Mouse (Mus musculus) ovary, postnatal 14 days (tissue): Measurements from ENCODE around the gene Mgat4c.
"Not testable (repeated sequence)": the region's sequence is repeated elsewhere in the genome, so short reads cannot be mapped to it uniquely, and the experiment has no call there.

Experiments
- DNase-seq: peaks from one replicate; pipeline ENCODE4 v3.0.0; 2022; ENCODE audit warnings: low spot score

The Mgat4c gene

GRCm38 (mm10) chr10:102154865-102155264 lies 473.6 kb downstream of the Mgat4c start:
- DNase-seq = no peak

DNA sequence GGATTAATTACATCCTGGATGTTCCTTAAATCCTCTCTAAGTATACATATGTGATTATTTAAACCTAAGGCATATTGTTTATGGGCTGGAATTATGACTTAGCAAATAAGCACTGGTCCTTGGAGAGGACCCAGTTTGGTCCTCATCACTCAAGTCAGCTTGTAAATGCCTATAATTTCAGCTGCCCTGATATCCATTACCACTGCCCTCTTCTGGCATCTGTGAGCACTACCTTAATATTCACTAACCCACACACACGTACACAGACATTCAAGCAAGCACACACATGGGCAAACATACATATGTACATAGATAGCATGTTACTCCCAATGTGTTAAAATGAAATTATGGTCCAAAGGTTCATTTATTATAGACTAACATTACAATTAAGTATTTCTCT lies 474.6 kb downstream of the Mgat4c start:
- no peak for DNase-seq

GRCm38 (mm10) chr10:102158809-102159208 lies 477.5 kb downstream of the Mgat4c start:
- no peak for DNase-seq

DNA sequence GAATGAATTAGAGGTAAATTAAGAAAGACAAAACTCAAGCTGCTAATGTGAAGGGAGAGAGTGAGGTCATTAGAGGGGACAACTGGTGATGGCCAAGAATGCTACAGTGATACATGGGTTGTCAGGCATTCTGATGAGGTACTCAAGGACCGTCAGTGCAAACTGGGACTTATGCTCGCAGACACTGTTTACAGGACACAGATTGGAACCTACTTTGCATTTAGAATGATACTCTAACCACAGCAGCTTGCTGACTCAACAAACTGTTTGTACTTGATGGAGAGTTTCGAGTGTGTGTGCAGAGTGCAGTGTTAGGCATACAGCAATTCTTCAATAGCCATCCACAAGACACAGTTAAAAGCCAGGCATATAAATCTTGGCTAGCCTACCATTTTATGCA lies 503.4 kb downstream of the Mgat4c start:
- no peak for DNase-seq

DNA sequence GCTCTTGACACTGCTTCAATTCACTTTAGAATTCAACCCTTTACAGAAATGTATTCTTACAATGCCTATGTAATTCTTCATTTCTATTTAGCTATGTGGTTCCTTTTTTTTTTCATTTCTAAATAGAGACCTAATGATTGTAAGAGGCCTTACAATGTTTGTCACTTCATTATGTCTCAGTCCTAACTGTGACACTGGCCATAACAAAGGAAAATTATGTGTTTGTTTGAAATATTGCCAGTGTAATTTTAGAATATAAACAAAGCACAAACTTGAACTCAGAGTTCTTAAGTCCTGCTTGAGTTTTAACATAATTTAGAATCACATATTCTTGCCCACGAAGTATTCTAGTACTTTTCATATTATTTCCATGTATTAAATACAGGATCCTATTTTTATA lies 510.4 kb downstream of the Mgat4c start:
- no peak for DNase-seq

DNA sequence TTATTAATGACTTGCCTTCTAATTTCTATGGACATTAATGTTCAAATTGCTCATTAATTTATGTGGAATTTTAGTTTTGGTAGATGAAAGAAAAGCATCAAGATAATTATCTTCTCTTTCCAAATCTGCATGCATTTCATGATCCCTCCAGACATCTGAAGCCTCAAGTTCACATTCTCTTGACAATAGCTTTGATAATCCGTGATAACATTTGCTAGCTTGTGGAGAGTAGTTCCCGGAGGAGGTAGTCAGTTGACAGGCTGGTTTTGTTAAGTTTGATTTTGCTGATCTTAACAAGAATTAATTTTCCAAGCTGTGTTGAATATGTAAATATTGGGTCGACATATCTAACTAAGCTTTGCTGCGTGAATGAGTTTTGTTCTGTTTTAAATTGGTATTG lies 515.6 kb downstream of the Mgat4c start:
- no peak for DNase-seq

DNA sequence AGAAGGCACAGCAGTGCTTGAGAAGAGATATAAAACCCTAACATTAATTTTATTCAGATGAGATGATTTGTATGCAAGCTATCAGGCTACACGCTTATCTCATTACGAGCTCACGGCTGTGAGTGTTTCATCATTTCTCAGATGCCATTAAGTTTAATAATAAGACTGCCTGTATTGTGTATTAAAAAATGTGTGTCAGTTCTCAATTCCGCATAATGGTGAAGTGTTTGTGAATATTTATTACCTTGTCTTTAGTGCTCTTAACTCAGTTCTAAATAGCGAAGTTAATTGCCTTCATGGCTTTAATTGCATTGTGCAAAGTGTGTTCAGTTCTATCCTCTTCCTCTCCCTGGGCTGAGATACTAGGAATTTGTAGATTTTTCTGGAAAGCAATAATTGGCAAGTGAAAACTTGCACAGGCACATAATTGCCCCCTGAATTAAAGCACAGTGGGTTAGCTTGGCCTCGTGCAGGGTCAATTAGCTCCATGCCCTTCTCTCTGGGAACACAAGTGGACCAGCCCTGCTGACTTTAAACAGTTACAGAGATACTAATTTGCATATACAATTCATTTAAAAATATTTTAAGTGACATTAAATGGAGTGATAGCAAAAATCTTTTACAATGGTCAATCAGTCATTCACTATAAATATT lies 557.4 kb downstream of the Mgat4c start:
- no peak for DNase-seq

- DNase-seq = no peak
Measured at GRCm38 (mm10) chr10:102243897-102244296, 562.6 kb downstream of the Mgat4c start.

DNA sequence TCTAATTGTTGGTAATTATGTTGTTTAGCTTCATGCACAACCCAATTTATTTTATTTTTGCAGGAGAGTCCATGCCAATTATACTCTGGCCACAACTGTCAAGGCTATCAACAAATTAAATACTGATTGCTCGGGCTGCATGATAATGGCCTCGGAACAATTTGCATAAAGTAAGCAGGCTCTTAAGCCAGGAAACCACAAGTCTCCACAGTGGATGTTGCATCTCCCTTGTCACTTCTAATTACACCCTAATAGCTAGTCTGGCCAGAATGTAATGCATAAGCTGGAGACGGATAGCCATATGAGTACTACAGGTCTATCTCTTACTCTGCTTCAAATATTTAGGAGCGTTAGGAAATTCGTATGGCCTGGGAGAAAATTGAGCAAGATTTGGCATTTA lies 563.3 kb downstream of the Mgat4c start:
- DNase-seq = no peak

- DNase-seq = no peak
Measured at GRCm38 (mm10) chr10:102245269-102245668, 564.0 kb downstream of the Mgat4c start.

- no peak for DNase-seq
Measured at GRCm38 (mm10) chr10:102308892-102309479, 627.7 kb downstream of the Mgat4c start.

GRCm38 (mm10) chr10:102365685-102366381 lies 684.5 kb downstream of the Mgat4c start:
- DNase-seq = no peak

- DNase-seq = no peak
Measured at GRCm38 (mm10) chr10:102370576-102370975, 689.3 kb downstream of the Mgat4c start.

- no peak for DNase-seq
Measured at GRCm38 (mm10) chr10:102372111-102372510, 690.8 kb downstream of the Mgat4c start.

- no peak for DNase-seq
Measured at GRCm38 (mm10) chr10:102374061-102374460, 692.8 kb downstream of the Mgat4c start.

DNA sequence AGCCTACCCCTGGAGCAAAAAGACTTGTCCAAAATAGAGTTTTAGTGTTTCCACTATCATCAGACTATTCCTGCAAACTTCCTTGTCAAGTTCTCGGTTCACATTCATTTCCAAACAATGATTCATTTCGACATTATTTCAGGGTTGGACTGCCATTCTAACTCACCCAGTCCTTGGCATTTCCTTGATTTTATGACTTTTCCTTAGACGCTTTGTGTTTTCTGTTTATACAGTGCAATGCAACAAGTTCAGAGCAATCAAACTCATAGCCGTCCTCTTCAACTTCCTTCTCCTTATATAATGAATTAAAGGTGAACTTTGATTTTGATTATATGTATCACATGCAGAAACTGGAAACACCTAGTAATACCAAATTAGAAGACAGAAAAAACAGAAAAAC lies 696.1 kb downstream of the Mgat4c start:
- no peak for DNase-seq

DNA sequence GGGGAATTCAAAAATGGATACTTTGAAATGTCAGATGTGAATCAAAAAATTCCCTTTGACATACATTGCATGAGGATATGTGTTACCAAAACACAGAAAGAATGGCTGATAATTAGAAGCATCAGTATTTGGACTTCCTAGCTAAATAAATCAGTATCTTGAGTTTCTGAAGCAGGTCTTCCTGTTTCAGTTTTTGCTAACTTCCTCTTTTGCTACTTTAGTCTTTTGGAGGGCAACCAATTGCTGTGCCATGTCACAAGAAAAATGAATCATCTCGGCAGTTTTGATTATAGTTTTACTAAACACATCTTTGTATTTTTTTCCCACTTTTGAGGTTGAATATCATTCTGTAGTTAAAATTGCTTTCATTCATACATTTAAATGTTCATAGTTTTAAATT lies 707.9 kb downstream of the Mgat4c start:
- DNase-seq = no peak

- DNase-seq = no peak
Measured at GRCm38 (mm10) chr10:102417654-102418272, 736.5 kb downstream of the Mgat4c start.

DNA sequence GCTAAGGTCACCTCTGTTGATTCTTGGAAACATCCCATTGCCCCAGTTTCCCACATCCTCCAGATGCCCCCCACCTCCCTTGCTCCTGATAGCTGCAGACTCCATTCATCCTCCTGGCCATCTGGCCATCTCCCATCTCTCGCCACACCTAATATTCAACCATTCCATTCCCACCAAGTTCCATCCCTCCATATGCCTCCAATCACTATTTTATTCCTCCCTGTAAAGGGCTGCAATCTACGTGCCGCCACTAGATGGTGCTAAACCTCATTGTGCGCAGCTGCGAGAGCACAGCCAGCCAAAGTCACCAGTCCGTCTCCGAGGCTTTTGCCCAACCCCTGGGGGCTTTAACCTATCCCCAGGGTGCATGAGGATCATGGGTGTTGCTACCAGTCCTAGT lies 753.8 kb downstream of the Mgat4c start:
- not testable (repeated sequence) for DNase-seq

GRCm38 (mm10) chr10:102435467-102435866 lies 754.2 kb downstream of the Mgat4c start:
- DNase-seq = not testable (repeated sequence)
